Mouse (Mus musculus) midbrain, embryonic 12.5 days (tissue): ENCODE data around the gene Aacs. TPM values are rescaled to one million over a fixed set of nuclear protein-coding genes. Genes with fewer than 3 reads are reported as not detected.

Experiments used
- ATAC-seq: fragments of 200-750 bp; cut with Nextera tagmentation; 2 replicates; pipeline ENCODE4 v1.8.0; 2017; ENCODE audit warnings: low read depth, moderate TSS enrichment, moderate library complexity; ENCODE audit not compliant: low FRiP score
- H3K27ac ChIP-seq: fragments of 300-500 bp; sonication (generic); replicated peaks from 2 replicates; pipeline ENCODE4 v1.5.1; 2016; ENCODE audit warnings: mild to moderate bottlenecking
- H3K27me3 ChIP-seq: fragments of 300-500 bp; sonication (generic); 2 replicates; pipeline ENCODE4 v1.6.1; 2016; ENCODE audit warnings: mild to moderate bottlenecking
- H3K36me3 ChIP-seq: fragments of 300-500 bp; sonication (generic); 2 replicates; pipeline ENCODE4 v1.6.1; 2016
- H3K4me1 ChIP-seq: fragments of 300-500 bp; sonication (generic); 2 replicates; pipeline ENCODE4 v1.6.1; 2016
- H3K4me2 ChIP-seq: fragments of 300-500 bp; sonication (generic); replicated peaks from 2 replicates; pipeline ENCODE4 v1.6.1; 2016; ENCODE audit warnings: mild to moderate bottlenecking, moderate library complexity
- H3K4me3 ChIP-seq: fragments of 300-500 bp; sonication (generic); 2 replicates; pipeline ENCODE4 v1.5.1; 2016; ENCODE audit warnings: mild to moderate bottlenecking
- H3K9ac ChIP-seq: fragments of 300-500 bp; sonication (generic); replicated peaks from 2 replicates; pipeline ENCODE4 v1.6.1; 2016; ENCODE audit warnings: mild to moderate bottlenecking, moderate library complexity
- H3K9me3 ChIP-seq: fragments of 300-500 bp; sonication (generic); 2 replicates; pipeline ENCODE4 v1.6.1; 2016; ENCODE audit warnings: mild to moderate bottlenecking
- WGBS: fragments of 180-500 bp; shearing (Covaris S2); methylation state at CpG from one replicate; pipeline ENCODE4 v1.1.7; 2016; 5-methylcytosine and 5-hydroxymethylcytosine counted together
- polyA plus RNA-seq: library from polyadenylated mRNA; unstranded; fragments of >200 nt; fragmentation: Nextera tagmentation; extraction: Ambion mirVana; gene quantifications from 2 replicates; pipeline ENCODE4 v1.2.1, GENCODE M21; 2016

The Aacs gene
- polyA plus RNA-seq, 1 experiment from 2014 or later, result 62.7 TPM

GRCm38 (mm10) chr5:125526464-125526863 lies 50.9 kb downstream of the Aacs start:
- 79% methylated on average over 4 of the region's 4 CpGs for WGBS
- Histone ChIP-seq H3K27ac (no peak overlapping the region), H3K4me1 (peaks cover 5% of the 10 kb centered on the region; the same call in 1 of the 2 replicates)

GRCm38 (mm10) chr5:125529109-125529508 lies 53.5 kb downstream of the Aacs start:
- Histone ChIP-seq H3K9me3 (peaks cover 4% of the 10 kb centered on the region; the same call in 1 of the 2 replicates), H3K36me3 (no peaks in the 10 kb centered on the region), H3K4me2 (no peak overlapping the region), H3K4me1 (peaks cover 27% of the 10 kb centered on the region), H3K4me3 (no peak overlapping the region), H3K9ac (no peak overlapping the region), H3K27me3 (peaks cover 55% of the 10 kb centered on the region), H3K27ac (no peak overlapping the region)
- ATAC-seq, result peak; percentile 17; the same call in 1 of the 2 replicates
- 2% methylated on average over 5 of the region's 5 CpGs for WGBS

More at GRCm38 (mm10) chr5:125526464-125526863, 50.9 kb downstream of the Aacs start:
- H3K9ac ChIP-seq, result no peak overlapping the region
- H3K27me3 ChIP-seq, result peaks cover 28% of the 10 kb centered on the region
- ATAC-seq, result no peak
- H3K9me3 ChIP-seq, result peaks cover 4% of the 10 kb centered on the region; the same call in 1 of the 2 replicates
- H3K4me2 ChIP-seq, result no peak overlapping the region
- 0 out of 2 replicates have a peak, but pooled peaks cover 3% of the 10 kb centered on the region for H3K36me3 ChIP-seq
- no peak overlapping the region for H3K4me3 ChIP-seq

- peak; percentile 44; the same call in 1 of the 2 replicates for ATAC-seq
- peak within 1 kb of the TSS; percentile 46 for H3K27ac ChIP-seq
These were observed 56.0 kb downstream of the Aacs start, which contains the start of gene Tmem132b for GRCm38 (mm10) chr5:125531634-125532033. Gene Tmem132b, plus strand, starts transcription at chr5:125531774.

GRCm38 (mm10) chr5:125532191-125532544 lies 56.6 kb downstream of the Aacs start:
- peak; percentile 74 for ATAC-seq
- peak overlapping the region; percentile 95 for H3K4me2 ChIP-seq
- H3K9me3 ChIP-seq, result no peaks in the 10 kb centered on the region
- H3K4me1 ChIP-seq, result peaks cover 41% of the 10 kb centered on the region
- H3K36me3 ChIP-seq, result no peaks in the 10 kb centered on the region
- peaks cover 83% of the 10 kb centered on the region for H3K27me3 ChIP-seq
- H3K4me3 ChIP-seq, result peak overlapping the region; percentile 58
- peak overlapping the region; percentile 59 for H3K9ac ChIP-seq
- WGBS, result under 1% methylated on average over 28 of the region's 30 CpGs
- H3K27ac ChIP-seq, result peak overlapping the region; percentile 46

More at GRCm38 (mm10) chr5:125531634-125532033, 56.0 kb downstream of the Aacs start, which contains the start of gene Tmem132b:
- WGBS, result 2% methylated on average over 21 of the region's 25 CpGs
- H3K4me1 ChIP-seq, result peaks cover 41% of the 10 kb centered on the region
- peaks cover 80% of the 10 kb centered on the region for H3K27me3 ChIP-seq
- peak within 1 kb of the TSS; percentile 95 for H3K4me2 ChIP-seq
- H3K9ac ChIP-seq, result peak within 1 kb of the TSS; percentile 59
- no peaks in the 10 kb centered on the region for H3K36me3 ChIP-seq
- no peaks in the 10 kb centered on the region; the same call in 1 of the 2 replicates for H3K9me3 ChIP-seq
- peak within 1 kb of the TSS; percentile 58 for H3K4me3 ChIP-seq

- no peaks in the 10 kb centered on the region for H3K9me3 ChIP-seq
- peak overlapping the region; percentile 95 for H3K4me2 ChIP-seq
- H3K4me1 ChIP-seq, result peaks cover 41% of the 10 kb centered on the region
- ATAC-seq, result peak; percentile 1; the same call in 1 of the 2 replicates
- no peaks in the 10 kb centered on the region for H3K36me3 ChIP-seq
- WGBS, result under 1% methylated on average over 63 of the region's 64 CpGs
- H3K9ac ChIP-seq, result peak overlapping the region; percentile 59
- H3K4me3 ChIP-seq, result peak overlapping the region; percentile 58
- peak overlapping the region; percentile 46 for H3K27ac ChIP-seq
- peaks cover 84% of the 10 kb centered on the region for H3K27me3 ChIP-seq
These were observed 57.1 kb downstream of the Aacs start for GRCm38 (mm10) chr5:125532545-125533224.

GRCm38 (mm10) chr5:125533225-125533900 lies 57.7 kb downstream of the Aacs start:
- ATAC-seq, result no peak
- H3K27ac ChIP-seq, result no peak overlapping the region

GRCm38 (mm10) chr5:125534168-125534610 lies 58.6 kb downstream of the Aacs start:
- Histone ChIP-seq H3K36me3 (no peaks in the 10 kb centered on the region), H3K9me3 (no peaks in the 10 kb centered on the region), H3K9ac (no peak overlapping the region; the same call in 1 of the 2 replicates), H3K27ac (no peak overlapping the region), H3K4me1 (peaks cover 40% of the 10 kb centered on the region), H3K27me3 (peaks cover 77% of the 10 kb centered on the region), H3K4me2 (peak overlapping the region; percentile 95), H3K4me3 (peak overlapping the region; percentile 16)
- 4% methylated on average over 7 of the region's 7 CpGs for WGBS
- no peak for ATAC-seq

More at GRCm38 (mm10) chr5:125533225-125533900, 57.7 kb downstream of the Aacs start:
- Histone ChIP-seq H3K4me2 (peak overlapping the region; percentile 95), H3K4me3 (peak overlapping the region; percentile 58), H3K27me3 (peaks cover 80% of the 10 kb centered on the region), H3K36me3 (no peaks in the 10 kb centered on the region), H3K9me3 (no peaks in the 10 kb centered on the region), H3K9ac (peak overlapping the region; percentile 59; the same call in 1 of the 2 replicates), H3K4me1 (peaks cover 41% of the 10 kb centered on the region)
- WGBS, result 1% methylated on average over 24 of the region's 24 CpGs

- peaks cover 75% of the 10 kb centered on the region for H3K27me3 ChIP-seq
- peak overlapping the region; percentile 16 for H3K4me3 ChIP-seq
- H3K4me1 ChIP-seq, result peaks cover 39% of the 10 kb centered on the region
- H3K4me2 ChIP-seq, result peak overlapping the region; percentile 95
- no peaks in the 10 kb centered on the region for H3K36me3 ChIP-seq
- no peak overlapping the region; the same call in 1 of the 2 replicates for H3K9ac ChIP-seq
- H3K9me3 ChIP-seq, result no peaks in the 10 kb centered on the region
- no peak overlapping the region for H3K27ac ChIP-seq
- WGBS, result under 1% methylated on average over 26 of the region's 26 CpGs
- ATAC-seq, result no peak
These were observed 59.2 kb downstream of the Aacs start for GRCm38 (mm10) chr5:125534611-125535324.

- H3K36me3 ChIP-seq, result no peaks in the 10 kb centered on the region
- peaks cover 23% of the 10 kb centered on the region for H3K4me1 ChIP-seq
- no peak overlapping the region for H3K9ac ChIP-seq
- H3K4me3 ChIP-seq, result no peak overlapping the region
- no peak overlapping the region for H3K4me2 ChIP-seq
- WGBS, result 93% methylated on average over 2 of the region's 2 CpGs
- peaks cover 35% of the 10 kb centered on the region for H3K27me3 ChIP-seq
- no peaks in the 10 kb centered on the region for H3K9me3 ChIP-seq
- H3K27ac ChIP-seq, result no peak overlapping the region
- ATAC-seq, result no peak
These were observed 69.5 kb downstream of the Aacs start for GRCm38 (mm10) chr5:125545090-125545489.

GRCm38 (mm10) chr5:125546293-125546692 lies 70.7 kb downstream of the Aacs start:
- Histone ChIP-seq H3K9me3 (no peaks in the 10 kb centered on the region), H3K9ac (no peak overlapping the region), H3K27me3 (peaks cover 35% of the 10 kb centered on the region), H3K4me2 (no peak overlapping the region), H3K4me3 (no peak overlapping the region), H3K36me3 (no peaks in the 10 kb centered on the region), H3K4me1 (peaks cover 27% of the 10 kb centered on the region), H3K27ac (no peak overlapping the region)
- ATAC-seq, result no peak
- WGBS, result 22% methylated on average over 13 of the region's 13 CpGs

- Histone ChIP-seq H3K4me1 (peaks cover 23% of the 10 kb centered on the region), H3K4me3 (no peak overlapping the region), H3K27ac (no peak overlapping the region), H3K36me3 (no peaks in the 10 kb centered on the region), H3K27me3 (peaks cover 35% of the 10 kb centered on the region), H3K4me2 (peak overlapping the region; percentile 29), H3K9ac (no peak overlapping the region), H3K9me3 (no peaks in the 10 kb centered on the region)
- peak; percentile 49; the same call in 1 of the 2 replicates for ATAC-seq
- 12% methylated on average over 11 of the region's 11 CpGs for WGBS
These were observed 74.3 kb downstream of the Aacs start for GRCm38 (mm10) chr5:125549750-125550489.
